Mouse (Mus musculus) limb, embryonic 12.5 days (tissue): ENCODE results near the gene Rfx5. TPM values are rescaled to one million over a fixed set of nuclear protein-coding genes. Genes with fewer than 3 reads are reported as not detected.

Experiments used
- ATAC-seq: fragments of 200-750 bp; cut with Nextera tagmentation; 2 replicates; pipeline ENCODE4 v1.8.0; 2017; ENCODE audit warnings: low read depth, moderate TSS enrichment; ENCODE audit not compliant: insufficient number of reproducible peaks, insufficient read depth, low FRiP score, low TSS enrichment
- H3K27ac ChIP-seq: fragments of 300-500 bp; sonication (generic); 2 replicates; pipeline ENCODE4 v1.5.1; 2016; ENCODE audit warnings: mild to moderate bottlenecking, moderate library complexity
- H3K27me3 ChIP-seq: fragments of 300-500 bp; sonication (generic); 2 replicates; pipeline ENCODE4 v1.6.1; 2016; ENCODE audit warnings: mild to moderate bottlenecking, moderate library complexity
- H3K36me3 ChIP-seq: fragments of 300-500 bp; sonication (generic); 2 replicates; pipeline ENCODE4 v1.6.1; 2016; ENCODE audit warnings: mild to moderate bottlenecking, moderate library complexity
- H3K4me1 ChIP-seq: fragments of 300-500 bp; sonication (generic); replicated peaks from 2 replicates; pipeline ENCODE4 v1.6.1; 2016
- H3K4me2 ChIP-seq: fragments of 300-500 bp; sonication (generic); 2 replicates; pipeline ENCODE4 v1.6.1; 2016; ENCODE audit warnings: mild to moderate bottlenecking, moderate library complexity
- H3K4me3 ChIP-seq: fragments of 300-500 bp; sonication (generic); replicated peaks from 2 replicates; pipeline ENCODE4 v1.5.1; 2016; ENCODE audit warnings: mild to moderate bottlenecking
- H3K9ac ChIP-seq: fragments of 300-500 bp; sonication (generic); replicated peaks from 2 replicates; pipeline ENCODE4 v1.6.1; 2016; ENCODE audit warnings: mild to moderate bottlenecking, moderate library complexity
- H3K9me3 ChIP-seq: fragments of 300-500 bp; sonication (generic); 2 replicates; pipeline ENCODE4 v1.6.1; 2016; ENCODE audit warnings: mild to moderate bottlenecking, moderate library complexity
- WGBS: fragments of 180-500 bp; shearing (Covaris S2); methylation state at CpG from one replicate; pipeline ENCODE4 v1.1.7; 2016; 5-methylcytosine and 5-hydroxymethylcytosine counted together
- microRNA-seq: library from miRNA; unstranded; fragments of <30 nt; microRNA quantifications from one replicate; pipeline ENCODE4, GENCODE M21; 2017
- polyA plus RNA-seq: library from polyadenylated mRNA; unstranded; fragments of >200 nt; fragmentation: Nextera tagmentation; extraction: Ambion mirVana; gene quantifications from 2 replicates; pipeline ENCODE4 v1.2.1, GENCODE M21; 2016

Gene Rfx5
- polyA plus RNA-seq, 1 experiment from 2014 or later: 13.1 TPM

- H3K4me2 ChIP-seq: no peak overlapping the region
- H3K27ac ChIP-seq: no peak overlapping the region
- H3K36me3 ChIP-seq: peaks cover 92% of the 10 kb centered on the region
- H3K9ac ChIP-seq: no peak overlapping the region
- H3K27me3 ChIP-seq: no peaks in the 10 kb centered on the region
- H3K4me3 ChIP-seq: no peak overlapping the region
- no peak for ATAC-seq
- H3K4me1 ChIP-seq: no peaks in the 10 kb centered on the region
- H3K9me3 ChIP-seq: no peaks in the 10 kb centered on the region
Measured at GRCm38 (mm10) chr3:95003273-95003672, 49.4 kb downstream of the Rfx5 start.

GRCm38 (mm10) chr3:95005651-95006050 is 51.8 kb downstream of the Rfx5 start:
- ATAC-seq: no peak
- H3K36me3 ChIP-seq: peaks cover 93% of the 10 kb centered on the region
- 84% methylated on average over 3 of the region's 3 CpGs for WGBS
- no peak overlapping the region; the same call in 1 of the 2 replicates for H3K9ac ChIP-seq
- H3K27ac ChIP-seq: no peak overlapping the region
- H3K9me3 ChIP-seq: no peaks in the 10 kb centered on the region
- H3K4me3 ChIP-seq: no peak overlapping the region
- H3K4me2 ChIP-seq: no peak overlapping the region
- H3K4me1 ChIP-seq: no peaks in the 10 kb centered on the region
- no peaks in the 10 kb centered on the region for H3K27me3 ChIP-seq

GRCm38 (mm10) chr3:95007706-95008105 is 53.8 kb downstream of the Rfx5 start:
- WGBS: 90% methylated on average over 9 of the region's 9 CpGs
- Histone ChIP-seq H3K4me1 (no peaks in the 10 kb centered on the region), H3K4me3 (no peak overlapping the region), H3K4me2 (no peak overlapping the region), H3K27me3 (no peaks in the 10 kb centered on the region), H3K36me3 (peaks cover 93% of the 10 kb centered on the region), H3K27ac (no peak overlapping the region), H3K9ac (no peak overlapping the region), H3K9me3 (no peaks in the 10 kb centered on the region)
- ATAC-seq: no peak

- no peaks in the 10 kb centered on the region for H3K27me3 ChIP-seq
- no peak for ATAC-seq
- no peak overlapping the region for H3K27ac ChIP-seq
- no peak overlapping the region for H3K4me3 ChIP-seq
- no peak overlapping the region for H3K4me2 ChIP-seq
- peaks cover 15% of the 10 kb centered on the region for H3K4me1 ChIP-seq
- 79% methylated on average over 7 of the region's 7 CpGs for WGBS
- H3K9me3 ChIP-seq: no peaks in the 10 kb centered on the region
- H3K36me3 ChIP-seq: peaks cover 73% of the 10 kb centered on the region
- H3K9ac ChIP-seq: no peak overlapping the region
Measured at GRCm38 (mm10) chr3:95010396-95010795, 56.5 kb downstream of the Rfx5 start.

Small RNAs within 50 kb of the gene (microRNA-seq; reads per million reads assigned to microRNA genes)
- gene Mir7013: not detected

Other genes starting within 250 kb of the Rfx5 start
- 6.2 and 6.8 TPM in 2 replicates for gene Cgn, start 167.6 kb upstream of the Rfx5 start, polyA plus RNA-seq
- 21.0 and 23.0 TPM in 2 replicates for gene Pogz, start 116.5 kb upstream of the Rfx5 start, polyA plus RNA-seq
- gene Psmb4, start 67.1 kb upstream of the Rfx5 start, polyA plus RNA-seq: 316 and 330 TPM in 2 replicates
- 28.9 TPM in 2 replicates for gene Selenbp1, start 21.0 kb upstream of the Rfx5 start, polyA plus RNA-seq
- 26.6 and 28.1 TPM in 2 replicates for gene Pi4kb, start 20.7 kb downstream of the Rfx5 start, polyA plus RNA-seq
- 34.7 and 35.0 TPM in 2 replicates for gene Zfp687, start 61.4 kb downstream of the Rfx5 start, polyA plus RNA-seq
- gene Psmd4, start 88.5 kb downstream of the Rfx5 start, polyA plus RNA-seq: 306 and 310 TPM in 2 replicates
- gene Pip5k1a, start 152.9 kb downstream of the Rfx5 start, polyA plus RNA-seq: 24.2 and 30.5 TPM in 2 replicates
- gene Vps72, start 156.9 kb downstream of the Rfx5 start, polyA plus RNA-seq: 241 and 245 TPM in 2 replicates
- gene Tmod4, start 170.4 kb downstream of the Rfx5 start, polyA plus RNA-seq: 1.0 and 1.4 TPM in 2 replicates
- gene Scnm1, start 179.9 kb downstream of the Rfx5 start, polyA plus RNA-seq: 80.7 and 83.6 TPM in 2 replicates
- 16.6 and 18.0 TPM in 2 replicates for gene Lysmd1, start 180.0 kb downstream of the Rfx5 start, polyA plus RNA-seq
- 1.7 and 2.2 TPM in 2 replicates for gene Tnfaip8l2, start 188.3 kb downstream of the Rfx5 start, polyA plus RNA-seq
- 23.7 and 26.4 TPM in 2 replicates for gene Sema6c, start 206.4 kb downstream of the Rfx5 start, polyA plus RNA-seq